Mouse (Mus musculus): ENCODE results near the gene Lrrc15. TPM values are rescaled to one million over a fixed set of nuclear protein-coding genes. Genes with fewer than 3 reads are reported as not detected.

Gene Lrrc15
- polyA plus RNA-seq, 1 experiment from 2014 or later = 0.11 TPM

DNA sequence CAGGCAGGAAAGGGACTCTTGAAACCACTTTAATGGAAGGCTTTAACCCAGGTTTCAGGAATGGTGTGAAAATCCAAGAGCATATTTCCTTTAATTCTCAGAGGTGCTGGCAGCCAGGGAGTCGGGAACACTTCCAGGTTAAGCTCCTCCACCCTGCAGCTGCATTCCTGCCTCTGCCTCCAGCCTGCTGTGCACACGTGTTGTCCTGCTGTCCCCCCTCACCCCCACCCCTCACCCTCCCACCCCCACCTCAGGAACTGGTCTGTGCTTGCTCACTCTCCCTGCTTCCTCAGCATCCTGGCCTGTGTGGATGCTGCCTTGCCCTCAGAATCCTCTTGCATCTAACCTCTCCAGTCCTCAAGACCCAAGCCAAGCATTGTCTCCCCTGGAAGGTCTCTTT, 41.4 kb downstream of the Lrrc15 start:
- H3K27me3 ChIP-seq (ENCODE audit: insufficient read depth, low read length) = no peaks in the 10 kb centered on the region
- TF ChIP-seq EP300 (IDR thresholded peaks at IDR 0.05; ENCODE audit: low read depth) (no peak), CTCF (IDR thresholded peaks at IDR 0.05; ENCODE audit: low read depth) (no peak)
- H3K4me2 ChIP-seq (ENCODE audit: low read depth, low read length) = no peak overlapping the region
- ATAC-seq = no peak
- H3K4me1 ChIP-seq (ENCODE audit: insufficient read depth) = peaks cover 1% of the 10 kb centered on the region; the same call in 1 of the 2 replicates
- no peak overlapping the region for H3K9ac ChIP-seq (replicated peaks)
- H3K9me3 ChIP-seq (ENCODE audit: low read length) = no peaks in the 10 kb centered on the region
- H3K27ac ChIP-seq (ENCODE audit: low read depth) = no peak overlapping the region
- WGBS (ENCODE audit: insufficient replicate concordance) = 38% methylated on average over 2 of the region's 2 CpGs
- H3K4me3 ChIP-seq (ENCODE audit: low read depth, low read length) = no peak overlapping the region
- H3K36me3 ChIP-seq (replicated peaks; ENCODE audit: insufficient read depth, low read length) = no peaks in the 10 kb centered on the region
- no peak for DNase-seq

DNA sequence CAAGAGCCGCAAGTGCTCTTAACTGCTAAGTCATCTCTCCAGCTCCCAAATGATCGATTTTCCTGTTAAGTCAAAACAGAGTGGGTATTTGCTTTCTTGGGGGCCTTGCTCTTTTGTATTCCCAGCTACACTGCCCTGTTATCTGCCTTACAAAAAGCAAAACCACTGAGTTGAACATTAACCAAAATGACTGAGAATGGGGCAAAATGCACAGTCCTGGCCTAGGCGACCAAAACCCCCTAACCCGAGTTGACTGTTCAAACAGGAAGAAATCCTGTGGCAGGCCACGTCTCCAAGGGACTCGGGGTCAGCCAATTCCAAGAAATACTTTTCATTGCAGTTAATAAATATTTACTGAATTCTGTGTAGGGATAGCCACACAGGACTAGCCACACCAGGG, 44.3 kb downstream of the Lrrc15 start:
- TF ChIP-seq CTCF (IDR thresholded peaks at IDR 0.05; ENCODE audit: low read depth) (no peak), EP300 (IDR thresholded peaks at IDR 0.05; ENCODE audit: low read depth) (no peak)
- Histone ChIP-seq H3K27ac (ENCODE audit: low read depth) (peak overlapping the region; percentile 70; the same call in 1 of the 2 replicates), H3K27me3 (ENCODE audit: insufficient read depth, low read length) (0 out of 2 replicates have a peak, but pooled peaks cover 5% of the 10 kb centered on the region), H3K36me3 (replicated peaks; ENCODE audit: insufficient read depth, low read length) (no peaks in the 10 kb centered on the region), H3K9me3 (ENCODE audit: low read length) (no peaks in the 10 kb centered on the region), H3K4me3 (ENCODE audit: low read depth, low read length) (no peak overlapping the region), H3K4me1 (ENCODE audit: insufficient read depth) (peaks cover 3% of the 10 kb centered on the region; the same call in 1 of the 2 replicates), H3K4me2 (ENCODE audit: low read depth, low read length) (0 out of 2 replicates have a peak overlapping the region, but pooled peaks have one; percentile 8), H3K9ac (replicated peaks) (no peak overlapping the region)
- DNase-seq (no peak), ATAC-seq (peak; percentile 64)
- WGBS (ENCODE audit: insufficient replicate concordance) = 43% methylated on average over 6 of the region's 6 CpGs

DNA sequence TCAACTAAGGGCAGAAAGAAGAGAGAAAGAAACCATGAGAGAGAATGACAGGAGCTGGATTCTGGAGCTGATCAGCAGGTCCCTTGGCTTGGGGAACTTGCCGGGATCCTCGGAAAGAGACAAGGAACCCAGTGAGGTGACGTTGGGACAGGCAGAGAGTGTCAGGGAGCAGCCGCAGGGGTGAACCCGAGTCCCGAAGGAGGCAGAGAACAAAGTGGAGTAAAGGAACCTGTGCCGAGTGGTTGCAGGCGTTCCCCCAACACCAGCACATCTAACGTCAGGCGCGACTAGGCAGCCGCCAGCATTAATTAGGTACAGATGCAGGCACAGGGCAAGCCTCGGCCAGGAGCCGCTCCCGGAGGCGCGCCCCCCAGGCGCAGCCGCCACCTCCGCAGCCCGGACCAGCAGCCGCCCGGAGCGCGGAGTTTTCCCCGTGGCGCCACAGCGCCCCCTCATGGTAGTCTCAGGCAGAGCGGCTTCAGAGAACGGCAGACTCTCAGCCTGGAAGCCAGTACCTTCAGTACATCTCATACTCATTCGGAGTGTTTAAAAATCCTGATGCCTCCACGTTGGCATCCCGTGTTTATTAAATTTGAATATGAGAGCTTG, 46.9 kb downstream of the Lrrc15 start:
- Histone ChIP-seq H3K27ac (ENCODE audit: low read depth) (no peak overlapping the region), H3K4me2 (ENCODE audit: low read depth, low read length) (peak overlapping the region; percentile 79), H3K4me3 (ENCODE audit: low read depth, low read length) (peak overlapping the region; percentile 43), H3K9ac (replicated peaks) (peak overlapping the region; percentile 23), H3K4me1 (ENCODE audit: insufficient read depth) (peaks cover 3% of the 10 kb centered on the region), H3K9me3 (ENCODE audit: low read length) (no peaks in the 10 kb centered on the region), H3K27me3 (ENCODE audit: insufficient read depth, low read length) (0 out of 2 replicates have a peak, but pooled peaks cover 5% of the 10 kb centered on the region), H3K36me3 (replicated peaks; ENCODE audit: insufficient read depth, low read length) (no peaks in the 10 kb centered on the region)
- DNase-seq = peak; percentile 87
- WGBS (ENCODE audit: insufficient replicate concordance) = under 1% methylated on average over 32 of the region's 33 CpGs
- ATAC-seq = peak; percentile 62
- TF ChIP-seq CTCF (IDR thresholded peaks at IDR 0.05; ENCODE audit: low read depth) (peak; percentile 91), EP300 (IDR thresholded peaks at IDR 0.05; ENCODE audit: low read depth) (no peak)

DNA sequence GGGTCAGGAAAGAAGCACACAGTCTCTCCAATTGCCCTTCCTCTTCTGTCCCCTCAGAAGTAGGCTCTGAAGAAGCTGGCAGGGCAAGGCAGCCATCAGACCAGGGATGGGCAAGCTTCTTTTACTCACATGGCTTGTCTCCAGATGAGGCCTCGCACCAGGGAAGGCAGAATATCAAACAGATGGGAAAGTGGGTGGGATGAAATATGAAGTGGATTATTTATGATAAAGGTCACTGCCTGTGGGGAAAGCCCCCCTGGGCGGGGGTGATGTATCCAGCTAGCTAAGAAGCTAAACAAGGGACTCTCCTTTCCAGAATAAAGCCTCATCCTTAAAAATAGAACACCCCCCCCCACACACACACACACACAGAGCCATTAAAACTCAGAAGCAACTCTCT, 47.5 kb downstream of the Lrrc15 start:
- Histone ChIP-seq H3K27me3 (ENCODE audit: insufficient read depth, low read length) (0 out of 2 replicates have a peak, but pooled peaks cover 5% of the 10 kb centered on the region), H3K4me1 (ENCODE audit: insufficient read depth) (peaks cover 3% of the 10 kb centered on the region), H3K9ac (replicated peaks) (no peak overlapping the region; the same call in 1 of the 2 replicates), H3K4me3 (ENCODE audit: low read depth, low read length) (no peak overlapping the region), H3K9me3 (ENCODE audit: low read length) (no peaks in the 10 kb centered on the region), H3K27ac (ENCODE audit: low read depth) (no peak overlapping the region), H3K4me2 (ENCODE audit: low read depth, low read length) (peak overlapping the region; percentile 79; the same call in 1 of the 2 replicates), H3K36me3 (replicated peaks; ENCODE audit: insufficient read depth, low read length) (no peaks in the 10 kb centered on the region)
- ATAC-seq = no peak
- DNase-seq = no peak
- WGBS (ENCODE audit: insufficient replicate concordance) = 58% methylated on average over 2 of the region's 2 CpGs
- TF ChIP-seq CTCF (IDR thresholded peaks at IDR 0.05; ENCODE audit: low read depth) = no peak
- no peak for TF ChIP-seq EP300 (IDR thresholded peaks at IDR 0.05; ENCODE audit: low read depth)

DNA sequence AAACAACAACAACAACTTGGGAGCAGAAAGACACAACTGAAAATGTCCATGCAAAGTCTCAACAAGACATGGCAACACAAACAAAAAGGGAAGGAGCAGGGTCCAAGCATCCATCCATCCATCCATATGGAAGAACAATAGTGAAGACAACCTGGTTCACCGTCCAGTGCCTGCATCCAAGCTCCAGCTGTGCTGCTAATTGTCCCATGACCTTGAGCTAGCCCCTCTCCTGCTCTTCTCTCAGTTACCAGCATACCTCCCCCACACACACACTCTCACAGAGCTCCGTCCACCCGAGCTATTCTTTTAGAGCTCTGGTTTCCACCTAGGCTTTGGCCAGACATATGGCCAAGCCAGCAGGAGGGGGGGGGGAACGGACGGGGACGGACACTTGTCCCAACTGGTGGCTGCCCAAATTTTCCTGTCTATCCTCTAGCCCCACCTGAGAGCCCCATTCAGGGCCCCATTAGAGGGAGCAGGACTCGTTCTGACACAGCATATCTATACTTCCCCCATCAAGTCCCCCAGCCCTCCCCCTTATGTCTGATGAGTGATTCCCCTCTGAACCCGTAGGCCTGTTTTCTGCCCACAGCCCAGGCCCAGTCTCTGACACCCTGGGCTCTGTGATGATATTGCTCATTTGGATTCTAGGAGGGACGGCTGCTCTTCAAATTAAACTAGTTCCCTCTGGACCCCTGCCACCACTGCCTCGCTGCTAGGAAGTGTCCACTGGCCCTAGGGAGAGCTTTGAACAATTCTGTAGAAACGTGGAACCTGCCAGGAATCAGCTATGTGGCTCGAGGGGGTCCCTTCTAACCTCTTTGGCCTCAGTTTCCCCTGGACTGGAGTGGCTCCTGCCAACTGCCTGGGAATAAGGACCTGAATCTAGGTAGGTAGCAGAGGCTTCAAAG, 48.2 kb downstream of the Lrrc15 start:
- peaks cover 3% of the 10 kb centered on the region for H3K4me1 ChIP-seq (ENCODE audit: insufficient read depth)
- no peak overlapping the region for H3K9ac ChIP-seq (replicated peaks)
- WGBS (ENCODE audit: insufficient replicate concordance) = 56% methylated on average over 12 of the region's 12 CpGs
- ATAC-seq (no peak), DNase-seq (no peak)
- no peak overlapping the region for H3K4me2 ChIP-seq (ENCODE audit: low read depth, low read length)
- TF ChIP-seq EP300 (IDR thresholded peaks at IDR 0.05; ENCODE audit: low read depth) (no peak), CTCF (IDR thresholded peaks at IDR 0.05; ENCODE audit: low read depth) (no peak)
- H3K9me3 ChIP-seq (ENCODE audit: low read length) = no peaks in the 10 kb centered on the region
- no peaks in the 10 kb centered on the region for H3K36me3 ChIP-seq (replicated peaks; ENCODE audit: insufficient read depth, low read length)
- 0 out of 2 replicates have a peak, but pooled peaks cover 5% of the 10 kb centered on the region for H3K27me3 ChIP-seq (ENCODE audit: insufficient read depth, low read length)
- no peak overlapping the region for H3K27ac ChIP-seq (ENCODE audit: low read depth)
- no peak overlapping the region for H3K4me3 ChIP-seq (ENCODE audit: low read depth, low read length)

DNA sequence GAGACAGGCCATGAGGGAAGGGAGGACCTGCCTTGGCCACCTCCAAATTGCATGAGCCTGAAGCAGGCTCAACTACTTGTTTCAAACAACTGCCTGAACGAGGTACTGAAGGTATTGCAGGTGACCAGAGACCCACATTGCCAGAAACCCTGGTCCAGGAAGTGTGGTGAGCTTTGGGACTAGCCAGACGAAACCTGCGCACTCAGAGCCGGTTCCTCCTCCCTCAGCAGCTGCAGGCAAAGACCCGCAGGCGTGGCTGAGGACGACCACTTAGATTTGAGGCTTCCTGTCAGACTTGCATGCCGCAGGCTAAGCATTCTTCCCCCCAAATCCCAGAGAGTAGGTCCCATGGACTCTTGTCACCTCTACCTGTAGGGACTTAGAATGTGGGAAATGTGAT, 49.0 kb downstream of the Lrrc15 start:
- no peak for DNase-seq

More for the DNA sequence above, 49.0 kb downstream of the Lrrc15 start:
- no peak overlapping the region for H3K9ac ChIP-seq (replicated peaks)
- 23% methylated on average over 8 of the region's 8 CpGs for WGBS (ENCODE audit: insufficient replicate concordance)
- no peak overlapping the region for H3K27ac ChIP-seq (ENCODE audit: low read depth)
- no peak overlapping the region for H3K4me3 ChIP-seq (ENCODE audit: low read depth, low read length)
- no peaks in the 10 kb centered on the region for H3K9me3 ChIP-seq (ENCODE audit: low read length)
- no peaks in the 10 kb centered on the region for H3K36me3 ChIP-seq (replicated peaks; ENCODE audit: insufficient read depth, low read length)
- no peak for ATAC-seq
- TF ChIP-seq EP300 (IDR thresholded peaks at IDR 0.05; ENCODE audit: low read depth) = no peak
- TF ChIP-seq CTCF (IDR thresholded peaks at IDR 0.05; ENCODE audit: low read depth) = no peak
- 0 out of 2 replicates have a peak, but pooled peaks cover 5% of the 10 kb centered on the region for H3K27me3 ChIP-seq (ENCODE audit: insufficient read depth, low read length)
- H3K4me2 ChIP-seq (ENCODE audit: low read depth, low read length) = no peak overlapping the region
- peaks cover 3% of the 10 kb centered on the region for H3K4me1 ChIP-seq (ENCODE audit: insufficient read depth)

All from liver, postnatal 0 days (tissue).